Mouse (Mus musculus) left cerebral cortex, adult 11 months (tissue): Measurements from ENCODE around the gene Xpnpep1.
A peak's percentile ranks its signal among the peaks of the same experiment; 100 is the strongest.

Source experiments
- DNase-seq: peaks from one replicate; pipeline ENCODE4 v3.0.0; 2022; ENCODE audit warnings: low spot score

The Xpnpep1 gene

DNA sequence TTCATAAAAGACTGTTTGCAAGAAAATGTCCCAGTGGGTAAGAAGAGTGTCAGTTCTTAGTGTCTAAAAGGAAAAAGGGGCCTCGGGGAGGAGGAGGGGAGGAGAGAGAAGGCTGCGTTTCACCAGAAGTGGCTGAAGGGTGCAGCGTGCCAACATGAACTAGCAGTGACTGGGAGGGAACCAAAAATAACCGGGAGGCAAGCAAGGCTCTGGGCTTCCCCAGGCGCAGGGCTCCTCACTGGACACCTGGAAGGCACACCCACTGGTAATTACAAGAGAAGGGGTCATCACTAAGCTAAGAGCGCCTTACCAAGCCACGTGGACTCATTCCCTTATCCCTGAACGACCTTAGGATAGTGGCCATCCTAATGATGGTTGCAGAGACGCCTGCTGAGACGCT is 48.1 kb downstream of the Xpnpep1 start:
- DNase-seq = no peak

DNA sequence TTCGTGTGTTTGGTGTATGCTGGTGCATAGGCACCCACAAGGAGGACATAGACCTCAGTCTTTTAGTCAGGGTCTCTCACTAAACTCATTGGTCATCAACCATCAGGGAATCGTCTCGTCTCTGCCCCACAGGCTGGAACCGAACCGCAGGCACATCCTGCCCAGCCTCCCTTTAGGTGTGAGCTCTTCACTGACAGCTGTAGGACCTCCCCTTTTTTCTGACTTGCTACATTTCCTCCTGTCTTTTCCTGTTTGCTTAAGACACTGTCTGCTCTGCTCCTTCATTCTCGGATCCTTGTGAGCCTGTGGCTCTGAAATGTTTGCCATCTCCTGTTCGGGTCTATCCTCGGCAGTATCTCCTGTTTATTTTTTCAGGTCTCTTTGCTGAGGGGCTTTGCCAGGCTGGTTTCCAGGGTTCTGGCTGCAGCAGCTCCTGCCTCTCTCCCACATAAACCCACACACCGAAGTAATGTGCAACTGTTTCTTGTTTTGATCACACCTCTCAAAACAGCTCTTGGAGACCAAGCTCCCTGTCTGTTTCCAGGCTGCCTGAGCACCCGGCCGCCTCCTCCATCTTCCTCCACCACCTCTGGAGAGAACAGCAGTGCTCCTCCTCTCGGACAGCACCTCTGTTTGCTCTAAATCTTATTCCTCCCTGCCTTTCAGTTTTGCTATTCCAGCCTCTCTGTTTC is 60.8 kb downstream of the Xpnpep1 start:
- DNase-seq = no peak

DNA sequence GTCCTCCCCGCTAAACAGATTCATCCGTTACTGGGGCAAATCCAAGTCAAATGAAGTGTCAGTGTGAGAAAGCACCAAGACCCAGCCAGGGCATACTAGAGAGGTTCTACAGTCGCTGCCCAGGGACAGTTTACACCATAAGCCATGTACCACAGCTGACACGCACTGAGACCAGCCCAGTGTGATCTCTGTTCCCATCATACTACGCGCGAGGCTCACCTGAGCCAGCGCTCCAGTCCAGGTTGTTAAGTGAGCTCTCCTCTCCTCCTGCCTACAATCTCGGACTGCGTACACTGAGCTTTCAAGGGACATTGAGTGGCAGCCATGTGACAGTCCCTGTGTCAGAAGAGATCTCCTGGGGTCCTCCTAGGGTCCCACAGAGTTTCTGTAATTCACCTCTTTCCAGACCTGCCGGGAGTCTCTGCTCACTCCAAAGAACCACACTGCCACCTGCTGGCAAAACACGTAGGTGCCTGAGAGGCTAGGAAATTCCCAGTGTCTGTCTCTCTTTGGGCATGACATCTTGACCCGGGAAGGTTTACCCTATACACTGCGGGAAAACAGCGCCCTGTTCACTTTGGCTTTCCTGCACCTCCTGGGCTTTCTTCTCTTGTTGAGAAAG is 64.3 kb downstream of the Xpnpep1 start:
- DNase-seq = peak; percentile 58

- DNase-seq = no peak
These were observed 73.7 kb downstream of the Xpnpep1 start for GRCm38 (mm10) chr19:52966339-52966738.

- no peak for DNase-seq
These were observed 77.3 kb downstream of the Xpnpep1 start for GRCm38 (mm10) chr19:52962745-52963144.

- peak; percentile 25 for DNase-seq
These were observed 117.1 kb downstream of the Xpnpep1 start for GRCm38 (mm10) chr19:52922678-52923495.

- no peak for DNase-seq
These were observed 135.8 kb downstream of the Xpnpep1 start for GRCm38 (mm10) chr19:52904182-52904581.

- DNase-seq = no peak
These were observed 148.1 kb downstream of the Xpnpep1 start for GRCm38 (mm10) chr19:52891807-52892442.
